Mouse (Mus musculus) midbrain, embryonic 14.5 days (tissue): ENCODE data around the gene Tnp2. TPM values are rescaled to one million over a fixed set of nuclear protein-coding genes. Genes with fewer than 3 reads are reported as not detected.

Experiments
- ATAC-seq: fragments of 200-750 bp; cut with Nextera tagmentation; 2 replicates; pipeline ENCODE4 v1.8.0; 2017; ENCODE audit warnings: moderate number of reproducible peaks, moderate library complexity; ENCODE audit not compliant: low FRiP score, low TSS enrichment
- DNase-seq: peaks from one replicate; pipeline ENCODE4 v3.0.0-alpha.2; 2015
- H3K27ac ChIP-seq: fragments of 300-500 bp; sonication (generic); replicated peaks from 2 replicates; pipeline ENCODE4 v1.5.1; 2014; ENCODE audit warnings: mild to moderate bottlenecking, low read depth, low read length, moderate library complexity
- H3K27me3 ChIP-seq: fragments of 300-500 bp; sonication (generic); 2 replicates; pipeline ENCODE4 v1.6.1; 2014; ENCODE audit warnings: low read length, control low read depth, mixed read lengths; ENCODE audit not compliant: control insufficient read depth, insufficient read depth
- H3K36me3 ChIP-seq: fragments of 300-500 bp; sonication (generic); 2 replicates; pipeline ENCODE4 v1.6.1; 2014; ENCODE audit warnings: low read length, control low read depth; ENCODE audit not compliant: control insufficient read depth, insufficient read depth
- H3K4me1 ChIP-seq: fragments of 300-500 bp; sonication (generic); 2 replicates; pipeline ENCODE4 v1.6.1; 2014; ENCODE audit warnings: mild to moderate bottlenecking, antibody characterized with exemption, low read length, control low read depth; ENCODE audit not compliant: control insufficient read depth, insufficient read depth
- H3K4me2 ChIP-seq: fragments of 300-500 bp; sonication (generic); 2 replicates; pipeline ENCODE4 v1.6.1; 2014; ENCODE audit warnings: mild to moderate bottlenecking, low read length, moderate library complexity
- H3K4me3 ChIP-seq: fragments of 300-500 bp; sonication (generic); replicated peaks from 2 replicates; pipeline ENCODE4 v1.5.1; 2014; ENCODE audit warnings: low read depth, low read length
- H3K9ac ChIP-seq: fragments of 300-500 bp; sonication (generic); replicated peaks from 2 replicates; pipeline ENCODE4 v1.6.1; 2014; ENCODE audit warnings: mild to moderate bottlenecking, low read length, moderate library complexity
- H3K9me3 ChIP-seq: fragments of 300-500 bp; sonication (generic); 2 replicates; pipeline ENCODE4 v1.6.1; 2016; ENCODE audit warnings: low read length, control low read depth, mixed read lengths; ENCODE audit not compliant: control insufficient read depth
- WGBS: fragments of 180-500 bp; shearing (Covaris S2); extraction: QIAGEN DNeasy Blood & Tissue Kit; methylation state at CpG from one replicate; pipeline ENCODE4 v1.1.7; 2014; 5-methylcytosine and 5-hydroxymethylcytosine counted together
- polyA plus RNA-seq: library from polyadenylated mRNA; unstranded; fragments of >200 nt; fragmentation: Nextera tagmentation; extraction: Ambion mirVana; gene quantifications from 2 replicates; pipeline ENCODE4 v1.2.1, GENCODE M21; 2014

The Tnp2 gene
- polyA plus RNA-seq, 1 experiment from 2014 or later, result not detected

- Histone ChIP-seq H3K9ac (no peak overlapping the region), H3K36me3 (no peaks in the 10 kb centered on the region), H3K9me3 (no peaks in the 10 kb centered on the region), H3K27ac (no peak overlapping the region), H3K4me2 (no peak overlapping the region), H3K27me3 (no peaks in the 10 kb centered on the region), H3K4me1 (no peaks in the 10 kb centered on the region), H3K4me3 (no peak overlapping the region)
- ATAC-seq, result no peak
- no peak for DNase-seq
- WGBS, result 90% methylated on average over 4 of the region's 4 CpGs
Observed at GRCm38 (mm10) chr16:10825840-10826239, 37.4 kb upstream of the Tnp2 start.

GRCm38 (mm10) chr16:10824536-10824935 lies 36.1 kb upstream of the Tnp2 start:
- no peaks in the 10 kb centered on the region for H3K4me1 ChIP-seq
- H3K4me3 ChIP-seq, result no peak overlapping the region
- H3K27me3 ChIP-seq, result no peaks in the 10 kb centered on the region
- H3K36me3 ChIP-seq, result no peaks in the 10 kb centered on the region
- DNase-seq (no peak), ATAC-seq (no peak)
- H3K9me3 ChIP-seq, result no peaks in the 10 kb centered on the region
- WGBS, result 94% methylated on average over 1 of the region's 1 CpGs
- no peak overlapping the region for H3K9ac ChIP-seq
- no peak overlapping the region for H3K4me2 ChIP-seq
- H3K27ac ChIP-seq, result no peak overlapping the region

GRCm38 (mm10) chr16:10821387-10821786 lies 32.9 kb upstream of the Tnp2 start:
- H3K9me3 ChIP-seq, result no peaks in the 10 kb centered on the region
- H3K4me2 ChIP-seq, result no peak overlapping the region
- H3K4me3 ChIP-seq, result no peak overlapping the region
- H3K9ac ChIP-seq, result no peak overlapping the region
- no peaks in the 10 kb centered on the region for H3K4me1 ChIP-seq
- H3K27ac ChIP-seq, result no peak overlapping the region
- no peaks in the 10 kb centered on the region for H3K36me3 ChIP-seq
- ATAC-seq (no peak), DNase-seq (no peak)
- H3K27me3 ChIP-seq, result no peaks in the 10 kb centered on the region
- 67% methylated on average over 4 of the region's 4 CpGs for WGBS

- no peak overlapping the region for H3K27ac ChIP-seq
- DNase-seq (no peak), ATAC-seq (no peak)
- 83% methylated on average over 3 of the region's 3 CpGs for WGBS
- no peaks in the 10 kb centered on the region for H3K27me3 ChIP-seq
- H3K36me3 ChIP-seq, result no peaks in the 10 kb centered on the region
- H3K4me1 ChIP-seq, result no peaks in the 10 kb centered on the region
- no peak overlapping the region for H3K4me2 ChIP-seq
- no peak overlapping the region for H3K9ac ChIP-seq
- no peak overlapping the region for H3K4me3 ChIP-seq
- no peaks in the 10 kb centered on the region for H3K9me3 ChIP-seq
Observed at GRCm38 (mm10) chr16:10819966-10820365, 31.5 kb upstream of the Tnp2 start.

GRCm38 (mm10) chr16:10818579-10819135 lies 30.2 kb upstream of the Tnp2 start:
- Histone ChIP-seq H3K4me1 (no peaks in the 10 kb centered on the region), H3K4me3 (no peak overlapping the region), H3K27me3 (no peaks in the 10 kb centered on the region), H3K9ac (no peak overlapping the region), H3K9me3 (no peaks in the 10 kb centered on the region), H3K27ac (no peak overlapping the region), H3K4me2 (no peak overlapping the region), H3K36me3 (no peaks in the 10 kb centered on the region)
- WGBS, result 74% methylated on average over 4 of the region's 4 CpGs
- ATAC-seq, result no peak
- no peak for DNase-seq

GRCm38 (mm10) chr16:10814864-10815263 lies 26.4 kb upstream of the Tnp2 start:
- ATAC-seq (no peak), DNase-seq (no peak)
- H3K4me3 ChIP-seq, result no peak overlapping the region
- H3K4me2 ChIP-seq, result no peak overlapping the region
- H3K9me3 ChIP-seq, result no peaks in the 10 kb centered on the region
- H3K27ac ChIP-seq, result no peak overlapping the region
- H3K27me3 ChIP-seq, result no peaks in the 10 kb centered on the region
- no peaks in the 10 kb centered on the region for H3K4me1 ChIP-seq
- no peak overlapping the region for H3K9ac ChIP-seq
- H3K36me3 ChIP-seq, result no peaks in the 10 kb centered on the region
- WGBS, result 95% methylated on average over 4 of the region's 4 CpGs

GRCm38 (mm10) chr16:10813726-10814125 lies 25.3 kb upstream of the Tnp2 start:
- 83% methylated on average over 4 of the region's 4 CpGs for WGBS
- H3K36me3 ChIP-seq, result no peaks in the 10 kb centered on the region
- H3K9ac ChIP-seq, result no peak overlapping the region
- no peaks in the 10 kb centered on the region for H3K4me1 ChIP-seq
- no peak overlapping the region for H3K4me3 ChIP-seq
- H3K27ac ChIP-seq, result no peak overlapping the region
- DNase-seq (no peak), ATAC-seq (no peak)
- H3K4me2 ChIP-seq, result no peak overlapping the region
- H3K27me3 ChIP-seq, result no peaks in the 10 kb centered on the region
- H3K9me3 ChIP-seq, result no peaks in the 10 kb centered on the region

GRCm38 (mm10) chr16:10812865-10813371 lies 24.5 kb upstream of the Tnp2 start, which contains the start of gene Gm11172:
Gene Gm11172 (plus strand): TSS chr16:10812915.
- Histone ChIP-seq H3K27me3 (no peaks in the 10 kb centered on the region), H3K4me1 (no peaks in the 10 kb centered on the region), H3K36me3 (no peaks in the 10 kb centered on the region), H3K9me3 (no peaks in the 10 kb centered on the region), H3K9ac (no peak within 1 kb of the TSS), H3K4me2 (no peak within 1 kb of the TSS), H3K27ac (no peak within 1 kb of the TSS), H3K4me3 (no peak within 1 kb of the TSS)
- no peak for ATAC-seq
- 82% methylated on average over 2 of the region's 2 CpGs for WGBS
- DNase-seq, result no peak

- no peaks in the 10 kb centered on the region for H3K4me1 ChIP-seq
- no peak overlapping the region for H3K4me2 ChIP-seq
- H3K9ac ChIP-seq, result no peak overlapping the region
- no peaks in the 10 kb centered on the region for H3K9me3 ChIP-seq
- H3K36me3 ChIP-seq, result no peaks in the 10 kb centered on the region
- H3K4me3 ChIP-seq, result no peak overlapping the region
- no peak for DNase-seq
- no peak for ATAC-seq
- WGBS, result 100% methylated on average over 1 of the region's 1 CpGs
- H3K27me3 ChIP-seq, result no peaks in the 10 kb centered on the region
- no peak overlapping the region for H3K27ac ChIP-seq
Observed at GRCm38 (mm10) chr16:10810376-10810775, 21.9 kb upstream of the Tnp2 start.
